Mouse (Mus musculus): Measurements from ENCODE around the gene Nmrk2. TPM values are rescaled to one million over a fixed set of nuclear protein-coding genes. Genes with fewer than 3 reads are reported as not detected.

The Nmrk2 gene
- polyA plus RNA-seq (2012; ENCODE audit: insufficient read depth, low replicate concordance), result not detected in 2 replicates

DNA sequence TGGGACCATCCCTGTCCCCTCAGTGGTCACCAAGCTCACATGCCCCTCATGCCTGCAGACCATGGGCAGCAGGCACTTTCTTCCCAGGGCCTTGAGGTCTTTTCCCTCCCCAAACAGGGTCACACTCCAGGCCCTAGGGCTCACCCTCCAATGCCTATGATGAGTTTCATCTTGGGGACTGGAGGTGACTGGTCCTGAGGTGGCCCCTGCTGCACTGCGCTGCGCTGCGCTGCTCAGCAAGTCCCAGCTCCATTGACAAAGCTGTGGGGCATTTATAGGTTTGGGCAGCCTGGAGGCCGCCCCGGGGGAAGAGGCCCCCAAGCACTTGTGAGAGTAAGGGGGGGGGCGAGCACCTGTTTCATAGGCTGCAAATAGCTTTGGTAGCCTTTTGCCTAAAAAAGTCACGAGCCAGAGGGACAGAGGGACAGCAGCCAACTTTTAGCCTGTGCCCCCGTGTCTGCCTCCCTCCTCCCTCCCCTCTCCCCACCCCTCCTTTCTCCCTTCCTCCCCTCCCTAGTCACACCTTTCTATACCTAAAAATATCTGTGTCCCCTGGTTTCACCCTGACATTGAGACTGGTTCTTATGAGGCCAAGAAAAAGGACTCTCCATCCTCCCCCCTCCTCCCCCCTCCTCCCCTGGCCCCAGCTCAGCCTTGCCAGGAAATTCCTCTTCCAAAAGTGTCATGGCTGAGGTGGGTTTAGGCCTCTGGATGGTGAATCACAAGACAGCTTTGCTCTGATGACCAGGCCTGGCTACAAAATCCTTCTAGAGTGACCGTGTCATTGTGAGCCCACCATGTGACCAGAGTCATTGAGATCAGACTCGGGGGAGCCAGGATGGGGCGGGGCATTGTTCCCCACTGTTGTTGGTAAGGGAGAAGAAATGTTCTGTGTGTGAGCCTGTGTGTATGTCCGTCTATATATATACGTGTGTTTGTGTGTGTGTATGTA is at the start of gene Nmrk2:
TSS of gene Nmrk2 (minus strand) at position 245 of the 952 bp plus-strand sequence.
- TF ChIP-seq FLI1 (IDR thresholded peaks at IDR 0.05; ENCODE audit: low read length) (no peak), GATA1 (IDR thresholded peaks at IDR 0.05; ENCODE audit: borderline replicate concordance, low read length) (no peak)
- Histone ChIP-seq H3K4me3 (replicated peaks) (peak within 1 kb of the TSS; percentile 30), H3K4me1 (peaks cover 40% of the 10 kb centered on the region), H3K36me3 (replicated peaks; ENCODE audit: low read length) (no peaks in the 10 kb centered on the region), H3K27me3 (replicated peaks) (peaks cover 67% of the 10 kb centered on the region), H3K9me3 (no peaks in the 10 kb centered on the region)

- no peak overlapping the region for H3K4me3 ChIP-seq (replicated peaks)
- TF ChIP-seq FLI1 (IDR thresholded peaks at IDR 0.05; ENCODE audit: low read length) (no peak), GATA1 (IDR thresholded peaks at IDR 0.05; ENCODE audit: borderline replicate concordance, low read length) (no peak)
- no peaks in the 10 kb centered on the region for H3K9me3 ChIP-seq
- H3K36me3 ChIP-seq (replicated peaks; ENCODE audit: low read length), result peaks cover 16% of the 10 kb centered on the region
- peaks cover 84% of the 10 kb centered on the region for H3K27me3 ChIP-seq (replicated peaks)
- peaks cover 83% of the 10 kb centered on the region for H3K4me1 ChIP-seq
These were observed 47.6 kb upstream of the Nmrk2 start for GRCm38 (mm10) chr10:81249442-81249841.

DNA sequence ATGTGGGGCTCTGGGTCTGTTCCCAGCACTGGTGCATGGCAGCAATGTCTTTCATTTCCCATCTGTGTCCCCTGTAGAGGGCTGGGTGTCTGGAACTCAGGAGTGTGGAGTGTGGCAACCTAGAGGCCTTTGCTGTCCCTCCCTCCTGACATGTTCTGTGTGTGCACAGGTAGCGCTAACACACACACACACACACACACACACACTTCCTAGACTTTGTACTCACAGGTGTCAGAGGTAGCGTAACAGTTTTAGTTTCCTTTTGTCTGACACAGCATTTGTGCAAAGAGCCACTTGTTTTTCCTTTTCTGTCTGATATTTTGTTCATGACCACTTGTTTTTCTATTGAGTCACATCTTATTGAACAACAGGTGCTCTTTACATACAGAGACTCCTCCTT is 46.0 kb upstream of the Nmrk2 start:
- Histone ChIP-seq H3K4me3 (replicated peaks) (no peak overlapping the region), H3K9me3 (no peaks in the 10 kb centered on the region), H3K36me3 (replicated peaks; ENCODE audit: low read length) (peaks cover 16% of the 10 kb centered on the region), H3K4me1 (peaks cover 82% of the 10 kb centered on the region), H3K27me3 (replicated peaks) (peaks cover 89% of the 10 kb centered on the region)
- TF ChIP-seq GATA1 (IDR thresholded peaks at IDR 0.05; ENCODE audit: borderline replicate concordance, low read length) (no peak), FLI1 (IDR thresholded peaks at IDR 0.05; ENCODE audit: low read length) (no peak)

DNA sequence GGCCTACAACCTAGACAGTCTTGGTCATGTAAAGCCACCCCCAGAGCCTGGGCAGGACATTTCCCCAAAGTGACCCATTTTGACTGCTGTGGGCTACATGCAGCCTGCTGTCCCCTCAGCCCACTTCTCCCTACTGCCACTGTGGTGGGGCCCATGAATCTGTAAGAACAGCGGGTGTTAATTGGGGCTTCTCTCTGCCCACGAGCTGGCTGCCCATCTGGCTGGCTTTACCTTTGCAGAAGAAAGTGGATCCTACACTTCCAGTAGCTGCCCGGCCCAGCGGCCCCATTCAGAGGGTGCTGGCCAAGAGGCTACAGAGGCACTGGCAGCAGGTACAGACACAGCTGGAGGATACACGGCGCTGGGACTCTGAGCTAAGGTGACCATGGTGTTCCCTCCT is 43.3 kb upstream of the Nmrk2 start:
- H3K4me3 ChIP-seq (replicated peaks), result no peak overlapping the region
- H3K9me3 ChIP-seq, result no peaks in the 10 kb centered on the region
- H3K36me3 ChIP-seq (replicated peaks; ENCODE audit: low read length), result peaks cover 7% of the 10 kb centered on the region
- peaks cover 63% of the 10 kb centered on the region for H3K4me1 ChIP-seq
- H3K27me3 ChIP-seq (replicated peaks), result peaks cover 87% of the 10 kb centered on the region
- TF ChIP-seq GATA1 (IDR thresholded peaks at IDR 0.05; ENCODE audit: borderline replicate concordance, low read length), result no peak
- TF ChIP-seq FLI1 (IDR thresholded peaks at IDR 0.05; ENCODE audit: low read length), result no peak

- Histone ChIP-seq H3K9me3 (no peaks in the 10 kb centered on the region), H3K27me3 (replicated peaks) (peaks cover 87% of the 10 kb centered on the region), H3K36me3 (replicated peaks; ENCODE audit: low read length) (peaks cover 7% of the 10 kb centered on the region), H3K4me1 (peaks cover 57% of the 10 kb centered on the region), H3K4me3 (replicated peaks) (peak overlapping the region; percentile 84)
- TF ChIP-seq FLI1 (IDR thresholded peaks at IDR 0.05; ENCODE audit: low read length), result no peak
- no peak for TF ChIP-seq GATA1 (IDR thresholded peaks at IDR 0.05; ENCODE audit: borderline replicate concordance, low read length)
These were observed 42.7 kb upstream of the Nmrk2 start for GRCm38 (mm10) chr10:81244595-81244994.

- Histone ChIP-seq H3K4me3 (replicated peaks) (peak overlapping the region; percentile 84), H3K9me3 (no peaks in the 10 kb centered on the region), H3K4me1 (peaks cover 53% of the 10 kb centered on the region), H3K27me3 (replicated peaks) (peaks cover 87% of the 10 kb centered on the region), H3K36me3 (replicated peaks; ENCODE audit: low read length) (peaks cover 7% of the 10 kb centered on the region)
- TF ChIP-seq GATA1 (IDR thresholded peaks at IDR 0.05; ENCODE audit: borderline replicate concordance, low read length) (no peak), FLI1 (IDR thresholded peaks at IDR 0.05; ENCODE audit: low read length) (no peak)
These were observed 42.3 kb upstream of the Nmrk2 start for GRCm38 (mm10) chr10:81244146-81244545.

GRCm38 (mm10) chr10:81242021-81242420 is 40.2 kb upstream of the Nmrk2 start:
- Histone ChIP-seq H3K4me1 (peaks cover 45% of the 10 kb centered on the region), H3K4me3 (replicated peaks) (no peak overlapping the region), H3K36me3 (replicated peaks; ENCODE audit: low read length) (no peaks in the 10 kb centered on the region), H3K9me3 (no peaks in the 10 kb centered on the region), H3K27me3 (replicated peaks) (peaks cover 87% of the 10 kb centered on the region)
- TF ChIP-seq FLI1 (IDR thresholded peaks at IDR 0.05; ENCODE audit: low read length), result no peak
- TF ChIP-seq GATA1 (IDR thresholded peaks at IDR 0.05; ENCODE audit: borderline replicate concordance, low read length), result no peak

GRCm38 (mm10) chr10:81240876-81241275 is 39.0 kb upstream of the Nmrk2 start:
- Histone ChIP-seq H3K27me3 (replicated peaks) (peaks cover 86% of the 10 kb centered on the region), H3K9me3 (no peaks in the 10 kb centered on the region), H3K4me1 (peaks cover 38% of the 10 kb centered on the region), H3K36me3 (replicated peaks; ENCODE audit: low read length) (no peaks in the 10 kb centered on the region), H3K4me3 (replicated peaks) (no peak overlapping the region)
- no peak for TF ChIP-seq FLI1 (IDR thresholded peaks at IDR 0.05; ENCODE audit: low read length)
- no peak for TF ChIP-seq GATA1 (IDR thresholded peaks at IDR 0.05; ENCODE audit: borderline replicate concordance, low read length)

DNA sequence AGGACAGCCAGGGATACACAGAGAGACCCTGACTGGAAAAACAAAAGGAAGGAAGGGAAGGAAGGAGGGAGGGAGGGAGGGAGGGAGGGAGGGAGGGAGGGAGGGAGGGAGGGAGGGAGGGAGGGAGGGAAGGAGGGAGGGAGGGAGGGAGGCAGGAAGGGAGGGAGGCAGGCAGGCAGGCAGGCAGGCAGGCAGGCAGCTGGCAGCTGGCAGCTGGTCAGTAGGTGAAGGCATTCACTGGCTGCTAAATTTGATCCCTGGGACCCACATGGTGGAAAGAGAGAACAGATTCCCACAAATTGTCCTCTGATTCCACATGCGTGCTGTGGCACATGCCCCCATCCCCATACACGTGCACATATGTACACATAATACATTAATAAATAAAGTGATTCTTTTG is 36.8 kb upstream of the Nmrk2 start:
- peaks cover 83% of the 10 kb centered on the region for H3K27me3 ChIP-seq (replicated peaks)
- no peaks in the 10 kb centered on the region for H3K9me3 ChIP-seq
- peaks cover 23% of the 10 kb centered on the region for H3K4me1 ChIP-seq
- no peak overlapping the region for H3K4me3 ChIP-seq (replicated peaks)
- TF ChIP-seq GATA1 (IDR thresholded peaks at IDR 0.05; ENCODE audit: borderline replicate concordance, low read length) (no peak), FLI1 (IDR thresholded peaks at IDR 0.05; ENCODE audit: low read length) (no peak)
- H3K36me3 ChIP-seq (replicated peaks; ENCODE audit: low read length), result no peaks in the 10 kb centered on the region

Measured in megakaryocyte, embryonic 14.5 days (primary cell).